Mouse (Mus musculus) MEL (cell line): ENCODE measurements at regions not wholly inside any gene's neighbourhood (a gene's known extent, or its start where the extent isn't known, plus 50 kb on each side); places are given as distances from the start of the nearest gene placed in this dataset.

Source experiments
- DNase-seq: peaks from one replicate; pipeline ENCODE4 v3.0.0; 2011; ENCODE audit warnings: low read depth, low spot score
- H3K27ac ChIP-seq: 2 replicates; pipeline ENCODE4 v1.5.1; 2012; ENCODE audit warnings: low read depth, mild to moderate bottlenecking, control low read depth, low read length, moderate library complexity; ENCODE audit not compliant: control insufficient read depth
- H3K27me3 ChIP-seq, 2 experiments: fragments of 150-350 bp in 1 of 2; sonication (generic) in 1 of 2; 2 replicates each; pipeline ENCODE4 v1.6.1; 2012; ENCODE audit warnings: low read length in 2 of 2, mild to moderate bottlenecking in 2 of 2, improper control_type of control experiment in 1 of 2, moderate library complexity in 1 of 2; ENCODE audit not compliant: insufficient read depth in 2 of 2, control insufficient read depth in 1 of 2
- H3K36me3 ChIP-seq, 2 experiments: 2 replicates each; pipeline ENCODE4 v1.6.1; 2012 to 2014; ENCODE audit warnings: low read length in 2 of 2, improper control_type of control experiment in 1 of 2, inconsistent platforms in 1 of 2, mild to moderate bottlenecking in 1 of 2; ENCODE audit not compliant: insufficient read depth in 2 of 2, control insufficient read depth in 1 of 2
- H3K4me1 ChIP-seq, 2 experiments: fragments of 150-350 bp in 1 of 2; sonication (generic) in 1 of 2; 2 replicates each; pipeline ENCODE4 v1.6.1; 2012; ENCODE audit warnings: low read length in 2 of 2, improper control_type of control experiment in 1 of 2, mild to moderate bottlenecking in 1 of 2; ENCODE audit not compliant: insufficient read depth in 2 of 2, control insufficient read depth in 1 of 2
- H3K4me3 ChIP-seq, 2 experiments: fragments of 150-350 bp in 1 of 2; sonication (generic) in 1 of 2; 2 replicates each; pipeline ENCODE4 v1.5.1; 2012; ENCODE audit warnings: low read depth in 2 of 2, low read length in 2 of 2, mild to moderate bottlenecking in 2 of 2, moderate library complexity in 2 of 2, control low read depth in 1 of 2, improper control_type of control experiment in 1 of 2; ENCODE audit not compliant: control insufficient read depth in 1 of 2, insufficient read depth in 1 of 2
- H3K79me2 ChIP-seq: 2 replicates; pipeline ENCODE4 v1.6.1; 2012; ENCODE audit warnings: mild to moderate bottlenecking, low read length, moderate library complexity; ENCODE audit not compliant: control insufficient read depth, poor library complexity, insufficient read depth
- H3K9ac ChIP-seq: 2 replicates; pipeline ENCODE4 v1.6.1; 2012; ENCODE audit warnings: low read depth, mild to moderate bottlenecking, control low read depth, low read length, moderate library complexity; ENCODE audit not compliant: control insufficient read depth, poor library complexity, severe bottlenecking
- H3K9me3 ChIP-seq: fragments of 150-350 bp; sonication (generic); replicated peaks from 2 replicates; pipeline ENCODE4 v1.6.1; 2012; ENCODE audit warnings: mild to moderate bottlenecking, low read length, improper control_type of control experiment, moderate library complexity; ENCODE audit not compliant: insufficient read depth
- CHD1 ChIP-seq: IDR thresholded peaks from 2 replicates; pipeline ENCODE4 v1.6.1; 2012; ENCODE audit warnings: low read depth, mild to moderate bottlenecking, inconsistent platforms, low read length, improper control_type of control experiment
- CHD2 ChIP-seq: IDR thresholded peaks from 2 replicates; pipeline ENCODE4 v1.6.1; 2011; ENCODE audit warnings: low read length, improper control_type of control experiment
- CTCF ChIP-seq, 3 experiments: IDR thresholded peaks in 2 of 3; conservative IDR thresholded peaks in 1 of 3; 2 replicates each; pipeline ENCODE4 v1.5.1; 2011 to 2012; ENCODE audit warnings: low read length in 3 of 3, low read depth in 2 of 3, mild to moderate bottlenecking in 2 of 3, improper control_type of control experiment in 1 of 3, inconsistent platforms in 1 of 3, mixed read lengths in 1 of 3, moderate library complexity in 1 of 3; ENCODE audit not compliant: control insufficient read depth in 1 of 3, insufficient read depth in 1 of 3, poor library complexity in 1 of 3, severe bottlenecking in 1 of 3
- E2F4 ChIP-seq: IDR thresholded peaks from 2 replicates; pipeline ENCODE4 v1.6.1; 2011; ENCODE audit warnings: low read depth, low read length, improper control_type of control experiment, borderline replicate concordance
- ELF1 ChIP-seq: IDR thresholded peaks from 2 replicates; pipeline ENCODE4 v1.6.1; 2014; ENCODE audit warnings: low read depth, mild to moderate bottlenecking, inconsistent platforms, low read length, improper control_type of control experiment, moderate library complexity
- EP300 ChIP-seq, 2 experiments: IDR thresholded peaks; 2 replicates each; pipeline ENCODE4 v1.6.1; 2011; ENCODE audit warnings: improper control_type of control experiment in 2 of 2, low read length in 2 of 2, low read depth in 1 of 2, mild to moderate bottlenecking in 1 of 2
- GABPA ChIP-seq: IDR thresholded peaks from 2 replicates; pipeline ENCODE4 v1.6.1; 2012; ENCODE audit warnings: low read depth, mild to moderate bottlenecking, inconsistent platforms, low read length, improper control_type of control experiment, moderate library complexity
- HCFC1 ChIP-seq: IDR thresholded peaks from 2 replicates; pipeline ENCODE4 v1.6.1; 2012; ENCODE audit warnings: low read depth, mild to moderate bottlenecking, inconsistent platforms, low read length, improper control_type of control experiment, moderate library complexity
- KAT2A ChIP-seq: conservative IDR thresholded peaks from 2 replicates; pipeline ENCODE4 v1.6.1; 2012; ENCODE audit warnings: low read depth, low read length, improper control_type of control experiment, inconsistent platforms
- MAX ChIP-seq: IDR thresholded peaks from 2 replicates; pipeline ENCODE4 v1.6.1; 2011; ENCODE audit warnings: low read length, improper control_type of control experiment
- MAZ ChIP-seq: IDR thresholded peaks from 2 replicates; pipeline ENCODE4 v1.6.1; 2012; ENCODE audit warnings: low read depth, mild to moderate bottlenecking, inconsistent platforms, low read length, improper control_type of control experiment
- MEF2A ChIP-seq: IDR thresholded peaks from 2 replicates; pipeline ENCODE4 v1.6.1; 2014; ENCODE audit warnings: low read depth, mild to moderate bottlenecking, inconsistent platforms, low read length, improper control_type of control experiment; ENCODE audit not compliant: poor library complexity, insufficient replicate concordance, severe bottlenecking; ENCODE audit errors: extremely low read depth
- MXI1 ChIP-seq: IDR thresholded peaks from 2 replicates; pipeline ENCODE4 v1.6.1; 2011; ENCODE audit warnings: mild to moderate bottlenecking, low read depth, low read length, improper control_type of control experiment
- MYC ChIP-seq: IDR thresholded peaks from 2 replicates; pipeline ENCODE4 v1.6.1; 2011; ENCODE audit warnings: low read depth, mild to moderate bottlenecking, low read length, improper control_type of control experiment, moderate library complexity
- NELFE ChIP-seq: IDR thresholded peaks from 2 replicates; pipeline ENCODE4 v1.6.1; 2011; ENCODE audit warnings: low read depth, low read length, improper control_type of control experiment
- NRF1 ChIP-seq: IDR thresholded peaks from 2 replicates; pipeline ENCODE4 v1.6.1; 2014; ENCODE audit warnings: low read depth, mild to moderate bottlenecking, inconsistent platforms, low read length, improper control_type of control experiment, moderate library complexity; ENCODE audit not compliant: poor library complexity, insufficient read depth, severe bottlenecking
- POLR2A ChIP-seq, 2 experiments: IDR thresholded peaks; 2 replicates each; pipeline ENCODE4 v1.6.1; 2011 to 2012; ENCODE audit warnings: low read length in 2 of 2, mild to moderate bottlenecking in 2 of 2, control low read depth in 1 of 2, improper control_type of control experiment in 1 of 2, low read depth in 1 of 2, moderate library complexity in 1 of 2; ENCODE audit not compliant: control insufficient read depth in 1 of 2, insufficient read depth in 1 of 2, poor library complexity in 1 of 2
- POLR2AphosphoS2 ChIP-seq: IDR thresholded peaks from 2 replicates; pipeline ENCODE4 v1.6.1; 2011; ENCODE audit warnings: low read length, improper control_type of control experiment
- POLR2AphosphoS5 ChIP-seq: IDR thresholded peaks from 2 replicates; pipeline ENCODE4 v1.6.1; 2012; ENCODE audit warnings: low read depth, borderline replicate concordance, mild to moderate bottlenecking, inconsistent platforms, low read length, moderate library complexity, mixed read lengths
- RAD21 ChIP-seq: IDR thresholded peaks from 2 replicates; pipeline ENCODE4 v1.6.1; 2011; ENCODE audit warnings: mild to moderate bottlenecking, low read depth, low read length, improper control_type of control experiment
- RCOR1 ChIP-seq: IDR thresholded peaks from 2 replicates; pipeline ENCODE4 v1.6.1; 2012; ENCODE audit warnings: low read depth, mild to moderate bottlenecking, inconsistent platforms, low read length, improper control_type of control experiment
- TAL1 ChIP-seq: IDR thresholded peaks from 2 replicates; pipeline ENCODE4 v1.6.1; 2012; ENCODE audit warnings: mild to moderate bottlenecking, inconsistent platforms, low read length, moderate library complexity, mixed read lengths
- UBTF ChIP-seq: IDR thresholded peaks from 2 replicates; pipeline ENCODE4 v1.6.1; 2012; ENCODE audit warnings: low read depth, mild to moderate bottlenecking, inconsistent platforms, low read length, improper control_type of control experiment, moderate library complexity, borderline replicate concordance; ENCODE audit not compliant: insufficient read depth
- USF1 ChIP-seq: IDR thresholded peaks from 2 replicates; pipeline ENCODE4 v1.6.1; 2014; ENCODE audit warnings: low read depth, mild to moderate bottlenecking, inconsistent platforms, low read length, improper control_type of control experiment, moderate library complexity
- USF2 ChIP-seq, 2 experiments: IDR thresholded peaks; 2 replicates each; pipeline ENCODE4 v1.6.1; 2011 to 2012; ENCODE audit warnings: improper control_type of control experiment in 2 of 2, low read length in 2 of 2, borderline replicate concordance in 1 of 2, inconsistent platforms in 1 of 2, low read depth in 1 of 2, mild to moderate bottlenecking in 1 of 2; ENCODE audit not compliant: insufficient read depth in 1 of 2
- ZC3H11A ChIP-seq: IDR thresholded peaks from 2 replicates; pipeline ENCODE4 v1.6.1; 2012; ENCODE audit warnings: low read depth, mild to moderate bottlenecking, inconsistent platforms, low read length, improper control_type of control experiment

DNA sequence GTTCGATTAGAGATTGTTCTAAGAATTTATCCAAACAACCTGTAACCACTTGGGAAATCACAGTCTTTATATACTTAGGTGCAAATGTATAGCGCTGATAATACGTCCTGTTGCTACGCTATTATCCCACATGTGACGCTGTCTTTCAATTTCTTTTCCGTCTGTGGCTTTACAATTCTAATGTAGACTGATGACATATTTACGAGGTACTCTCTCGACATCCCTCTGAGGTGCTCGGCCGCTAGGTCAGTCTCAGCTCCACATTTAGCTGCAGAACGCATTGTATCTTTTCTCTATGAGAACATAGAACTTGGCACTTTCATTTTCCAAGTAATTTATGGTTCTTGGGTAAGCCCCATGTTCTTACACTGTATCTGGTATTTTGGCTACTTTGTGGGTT is 193.6 kb downstream of the Dact1 start:
- Histone ChIP-seq H3K9me3 (no peaks in the 10 kb centered on the region), H3K4me3 (no peak overlapping the region), H3K27ac (no peak overlapping the region), H3K79me2 (no peaks in the 10 kb centered on the region), H3K27me3 (no peaks in the 10 kb centered on the region), H3K4me1 (no peaks in the 10 kb centered on the region), H3K36me3 (no peaks in the 10 kb centered on the region), H3K9ac (no peak overlapping the region)
- TF ChIP-seq EP300 (IDR thresholded peaks at IDR 0.05; ENCODE audit: low read depth in 1 of 2, low read length in 2 of 2) (no peak), HCFC1 (no peak), USF2 (IDR thresholded peaks at IDR 0.05; ENCODE audit: borderline replicate concordance in 1 of 2, insufficient read depth in 1 of 2, low read depth in 1 of 2, low read length in 2 of 2) (no peak), POLR2AphosphoS5 (no peak), UBTF (no peak), CHD2 (no peak), E2F4 (no peak), MEF2A (no peak), POLR2AphosphoS2 (no peak)
- DNase-seq: no peak

GRCm38 (mm10) chr12:71506206-71506605 is 196.5 kb downstream of the Dact1 start:
- Histone ChIP-seq H3K9me3 (no peaks in the 10 kb centered on the region), H3K36me3 (no peaks in the 10 kb centered on the region), H3K27me3 (no peaks in the 10 kb centered on the region), H3K4me3 (no peak overlapping the region), H3K27ac (no peak overlapping the region), H3K4me1 (no peaks in the 10 kb centered on the region), H3K9ac (no peak overlapping the region), H3K79me2 (no peaks in the 10 kb centered on the region)
- DNase-seq: no peak
- TF ChIP-seq MYC (no peak), RCOR1 (no peak), CHD1 (no peak), RAD21 (no peak), MEF2A (no peak), MAZ (no peak), USF1 (no peak), NELFE (no peak), GABPA (no peak), ZC3H11A (no peak), NRF1 (no peak), TAL1 (no peak), CTCF (IDR thresholded peaks at IDR 0.05 in 2 of 3, conservative IDR thresholded peaks at IDR 0.05 in 1 of 3; ENCODE audit: control insufficient read depth in 1 of 3, insufficient read depth in 1 of 3, low read depth in 2 of 3, low read length in 3 of 3, poor library complexity in 1 of 3, severe bottlenecking in 1 of 3) (no peak), ELF1 (no peak), MXI1 (no peak), MAX (no peak), KAT2A (no peak), POLR2A (IDR thresholded peaks at IDR 0.05; ENCODE audit: control insufficient read depth in 1 of 2, insufficient read depth in 1 of 2, low read depth in 1 of 2, low read length in 2 of 2, poor library complexity in 1 of 2) (no peak)
